Mouse (Mus musculus) megakaryocyte, embryonic 14.5 days (primary cell): Measurements from ENCODE around the gene Ugt1a1.
"Not testable (repeated sequence)": the region's sequence is repeated elsewhere in the genome, so short reads cannot be mapped to it uniquely, and the experiment has no call there.

Experiments
- FLI1 ChIP-seq: IDR thresholded peaks from 2 replicates; pipeline ENCODE4 v1.6.1; 2012; ENCODE audit warnings: low read length, inconsistent platforms, mixed read lengths
- GATA1 ChIP-seq: IDR thresholded peaks from 3 replicates; pipeline ENCODE4 v1.6.1; 2012; ENCODE audit warnings: mixed read lengths, low read length, inconsistent platforms, borderline replicate concordance

DNA sequence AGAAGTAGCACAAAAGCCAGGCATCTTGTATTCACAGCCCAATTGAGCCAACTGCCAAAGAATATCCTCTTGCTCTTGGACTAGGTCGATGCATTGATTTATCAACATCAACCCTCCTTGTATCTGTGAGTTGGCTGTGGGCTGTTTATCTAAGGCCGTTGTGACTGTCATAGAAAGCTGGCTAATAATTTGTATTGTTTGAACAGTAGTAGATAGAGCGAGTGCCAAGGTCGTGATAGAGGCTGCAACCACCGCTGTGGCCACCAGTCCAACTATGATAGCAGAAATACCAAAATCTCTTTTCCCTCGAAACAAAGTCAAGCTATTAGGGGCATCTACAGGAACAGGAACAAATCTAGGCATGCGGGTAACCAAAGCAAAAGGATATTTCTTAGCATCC lies 39.6 kb upstream of the Ugt1a1 start:
- not testable (repeated sequence) for TF ChIP-seq GATA1, FLI1
